Mouse (Mus musculus): Measurements from ENCODE around the gene Pigk.

DNA sequence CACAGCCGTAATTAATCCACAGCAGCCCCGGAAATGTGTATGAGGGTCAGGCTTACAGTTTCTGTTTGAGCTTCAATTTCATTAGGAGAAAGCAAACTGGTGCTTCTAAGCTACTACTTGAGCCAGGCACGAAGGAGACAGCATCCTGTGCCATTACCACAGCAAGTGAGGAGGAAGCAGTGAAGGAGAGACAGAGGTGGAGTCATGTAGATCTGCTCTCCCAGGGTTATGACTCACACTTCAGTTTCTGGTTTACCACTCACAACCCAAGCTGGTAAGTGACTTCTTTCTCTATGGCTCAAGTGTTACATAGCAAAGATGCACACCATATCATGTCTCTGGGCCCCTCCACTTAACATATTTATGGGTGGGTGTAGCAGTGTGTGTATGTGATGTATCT is 206.5 kb downstream of the Pigk start:
- TF ChIP-seq CTCF (IDR thresholded peaks at IDR 0.05), result no peak
- TF ChIP-seq POLR2A (IDR thresholded peaks at IDR 0.05; ENCODE audit: insufficient read depth, low read depth, low read length), result no peak

Measured in heart, adult 2 months (tissue).